Comparison of ENCODE assay signal across 26 mouse cellular contexts in the genomic region with DNA sequence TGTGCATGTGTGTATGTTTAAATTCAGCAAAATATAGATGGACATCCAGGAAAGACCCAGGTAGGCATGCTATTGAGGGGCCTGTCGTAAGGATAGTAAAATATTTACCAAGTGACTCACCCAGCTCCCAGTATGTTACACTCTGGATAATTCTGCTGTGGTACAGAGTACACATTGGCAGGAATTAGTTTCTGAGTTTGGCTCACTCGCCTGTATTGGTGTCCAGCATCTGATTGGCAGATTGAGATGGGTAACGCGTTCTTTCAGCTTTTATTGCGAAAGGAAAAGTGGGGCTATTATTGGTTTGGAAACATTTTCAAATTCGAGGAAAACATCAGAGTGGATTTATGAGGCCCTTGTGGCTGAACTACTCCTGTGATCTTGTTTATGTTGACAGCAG.
A peak's percentile ranks its signal among the peaks of the same experiment; 100 is the strongest.
DNase-seq lines count a peak whose midpoint lies in the region; ATAC-seq and TF ChIP-seq lines count a peak whose summit lies in the region.
"Had no signal": no experiment of that assay in that cellular context is flagged by ENCODE, and none has a peak within 500 bp of the region (broad histone marks: within the 10 kb centered on the region; RNA-seq: fewer than 3 reads in every experiment).

No protein-coding gene starts in this region.

- TF ChIP-seq POLR2A in cerebellum, adult 2 months (IDR thresholded peaks at IDR 0.05; ENCODE audit: borderline replicate concordance, insufficient read depth, low read length): no peak

- H3K27me3 ChIP-seq in forebrain, embryonic 15.5 days: no peaks in the 10 kb centered on the region
- no peaks in the 10 kb centered on the region for H3K27me3 ChIP-seq in forebrain, embryonic 16.5 days (replicated peaks; ENCODE audit: control insufficient read depth, insufficient read depth, low read length)
- H3K27me3 ChIP-seq in lung, embryonic 14.5 days (ENCODE audit: insufficient read depth, low read length): no peaks in the 10 kb centered on the region
- H3K27me3 ChIP-seq in intestine, embryonic 14.5 days (replicated peaks; ENCODE audit: control insufficient read depth, insufficient read depth, low read length): no peaks in the 10 kb centered on the region
- no peaks in the 10 kb centered on the region for H3K27me3 ChIP-seq in stomach, embryonic 16.5 days (ENCODE audit: control insufficient read depth, insufficient read depth, low read length)
- no peaks in the 10 kb centered on the region for H3K27me3 ChIP-seq in cerebellum, adult 2 months (ENCODE audit: control insufficient read depth, insufficient read depth, low read length)
- H3K27me3 ChIP-seq: heart, embryonic 13.5 days; liver, embryonic 13.5 days; neural tube, embryonic 15.5 days had no signal

- H3K27ac ChIP-seq in forebrain, embryonic 15.5 days (replicated peaks): no peak overlapping the region
- H3K27ac ChIP-seq in forebrain, embryonic 16.5 days (ENCODE audit: low read length): no peak overlapping the region
- H3K27ac ChIP-seq in lung, embryonic 14.5 days (ENCODE audit: low read depth): no peak overlapping the region
- H3K27ac ChIP-seq in intestine, embryonic 14.5 days (ENCODE audit: low read depth): no peak overlapping the region
- no peak overlapping the region for H3K27ac ChIP-seq in stomach, embryonic 16.5 days (ENCODE audit: low read length)
- H3K27ac ChIP-seq in cerebellum, adult 2 months (ENCODE audit: insufficient read depth, low read length): no peak overlapping the region
- H3K27ac ChIP-seq: hindbrain, embryonic 14.5 days; kidney, postnatal 0 days; layer of hippocampus, adult 2 months; limb, embryonic 10.5 days; liver, embryonic 13.5 days had no signal

- no peak overlapping the region for H3K9ac ChIP-seq in forebrain, embryonic 15.5 days (replicated peaks)
- no peak overlapping the region for H3K9ac ChIP-seq in forebrain, embryonic 16.5 days (replicated peaks; ENCODE audit: low read depth, low read length)
- H3K9ac ChIP-seq in lung, embryonic 14.5 days: no peak overlapping the region
- no peak overlapping the region for H3K9ac ChIP-seq in intestine, embryonic 14.5 days (ENCODE audit: low read length)
- H3K9ac ChIP-seq in stomach, embryonic 16.5 days (ENCODE audit: low read length): no peak overlapping the region
- H3K9ac ChIP-seq: hindbrain, embryonic 14.5 days; liver, embryonic 13.5 days; neural tube, embryonic 15.5 days had no signal

- no peaks in the 10 kb centered on the region for H3K9me3 ChIP-seq in forebrain, embryonic 15.5 days
- H3K9me3 ChIP-seq in forebrain, embryonic 16.5 days (ENCODE audit: control insufficient read depth, low read length): no peaks in the 10 kb centered on the region
- no peaks in the 10 kb centered on the region for H3K9me3 ChIP-seq in lung, embryonic 14.5 days (ENCODE audit: low read depth, low read length)
- H3K9me3 ChIP-seq in intestine, embryonic 14.5 days (ENCODE audit: control insufficient read depth, low read length): no peaks in the 10 kb centered on the region
- no peaks in the 10 kb centered on the region for H3K9me3 ChIP-seq in stomach, embryonic 16.5 days (replicated peaks; ENCODE audit: control insufficient read depth, low read length)
- H3K9me3 ChIP-seq: heart, embryonic 13.5 days; limb, embryonic 10.5 days; liver, embryonic 13.5 days; neural tube, embryonic 15.5 days had no signal

- TF ChIP-seq CTCF in lung, embryonic 14.5 days (IDR thresholded peaks at IDR 0.05; ENCODE audit: low read depth): no peak
- no peak for TF ChIP-seq CTCF in cerebellum, adult 2 months (IDR thresholded peaks at IDR 0.05; ENCODE audit: borderline replicate concordance, insufficient read depth, low read depth, low read length)

- no peak for DNase-seq in lung, embryonic 14.5 days
- no peak for DNase-seq in lung, adult 18-20 months
- DNase-seq in intestine, embryonic 14.5 days (ENCODE audit: low spot score): no peak
- no peak for DNase-seq in left cerebral cortex, adult 8-10 months (ENCODE audit: low spot score in 2 of 2)
- DNase-seq in cerebellum, adult 2 months: no peak
- DNase-seq: adrenal gland, postnatal 25 days; cerebellum, adult 11-12 months; cerebellum, postnatal 25 days; gastrocnemius, postnatal 36 days; heart, postnatal 36 days; kidney, adult 11 months; liver, embryonic 13.5 days; right cerebral cortex, postnatal 25 days; thymus, postnatal 36 days had no signal

- peaks cover 17% of the 10 kb centered on the region for H3K4me1 ChIP-seq in forebrain, embryonic 15.5 days
- peaks cover 9% of the 10 kb centered on the region for H3K4me1 ChIP-seq in forebrain, embryonic 16.5 days (replicated peaks; ENCODE audit: control insufficient read depth, insufficient read depth, low read length)
- peaks cover 10% of the 10 kb centered on the region for H3K4me1 ChIP-seq in lung, embryonic 14.5 days (ENCODE audit: insufficient read depth)
- peaks cover 11% of the 10 kb centered on the region for H3K4me1 ChIP-seq in intestine, embryonic 14.5 days (replicated peaks; ENCODE audit: control insufficient read depth, insufficient read depth, low read length)
- H3K4me1 ChIP-seq in stomach, embryonic 16.5 days (ENCODE audit: control insufficient read depth, insufficient read depth, low read length): peaks cover 5% of the 10 kb centered on the region
- H3K4me1 ChIP-seq in cerebellum, adult 2 months (ENCODE audit: control insufficient read depth, insufficient read depth, low read length): peaks cover 2% of the 10 kb centered on the region
- H3K4me1 ChIP-seq: liver, embryonic 13.5 days had no signal

- H3K4me3 ChIP-seq in forebrain, embryonic 15.5 days: no peak overlapping the region
- H3K4me3 ChIP-seq in forebrain, embryonic 16.5 days (replicated peaks; ENCODE audit: low read length): no peak overlapping the region
- no peak overlapping the region for H3K4me3 ChIP-seq in lung, embryonic 14.5 days (ENCODE audit: low read depth, low read length)
- no peak overlapping the region for H3K4me3 ChIP-seq in intestine, embryonic 14.5 days (ENCODE audit: low read depth, low read length)
- H3K4me3 ChIP-seq in stomach, embryonic 16.5 days (replicated peaks; ENCODE audit: low read length): no peak overlapping the region
- H3K4me3 ChIP-seq in cerebellum, adult 2 months (replicated peaks; ENCODE audit: insufficient read depth, low read depth, low read length): no peak overlapping the region
- H3K4me3 ChIP-seq: heart, embryonic 13.5 days; layer of hippocampus, adult 2 months; limb, embryonic 10.5 days; liver, embryonic 13.5 days; neural tube, embryonic 15.5 days had no signal

- 71% methylated on average over 6 of the region's 6 CpGs for WGBS in forebrain, embryonic 15.5 days
- 71% methylated on average over 6 of the region's 6 CpGs for WGBS in forebrain, embryonic 16.5 days
- 64% methylated on average over 6 of the region's 6 CpGs for WGBS in lung, embryonic 14.5 days
- WGBS in intestine, embryonic 14.5 days: 59% methylated on average over 6 of the region's 6 CpGs
- WGBS in stomach, embryonic 16.5 days: 56% methylated on average over 6 of the region's 6 CpGs
- 71% methylated on average over 6 of the region's 6 CpGs for WGBS in cerebellum, adult 2 months

- H3K36me3 ChIP-seq in forebrain, embryonic 15.5 days: no peaks in the 10 kb centered on the region
- H3K36me3 ChIP-seq in forebrain, embryonic 16.5 days (ENCODE audit: control insufficient read depth, insufficient read depth): no peaks in the 10 kb centered on the region
- peaks cover 9% of the 10 kb centered on the region; the same call in 1 of the 2 replicates for H3K36me3 ChIP-seq in lung, embryonic 14.5 days (ENCODE audit: insufficient read depth)
- no peaks in the 10 kb centered on the region for H3K36me3 ChIP-seq in intestine, embryonic 14.5 days (ENCODE audit: control insufficient read depth, insufficient read depth, low read length)
- H3K36me3 ChIP-seq in stomach, embryonic 16.5 days (ENCODE audit: control insufficient read depth, insufficient read depth, low read length): no peaks in the 10 kb centered on the region; the same call in 1 of the 2 replicates

- ATAC-seq in forebrain, embryonic 15.5 days (replicated peaks): 0 out of 2 replicates have a peak, but pooled peaks have one; percentile 32
- no peak for ATAC-seq in forebrain, embryonic 16.5 days
- ATAC-seq in lung, embryonic 14.5 days (ENCODE audit: insufficient read depth): peak; percentile 44; the same call in 1 of the 2 replicates
- peak; percentile 84; the same call in 1 of the 2 replicates for ATAC-seq in intestine, embryonic 14.5 days (replicated peaks; ENCODE audit: low FRiP score, low TSS enrichment, low read depth)
- ATAC-seq in stomach, embryonic 16.5 days (ENCODE audit: insufficient read depth, low FRiP score): peak; percentile 62; the same call in 1 of the 2 replicates
- ATAC-seq: CD4-positive, CD25-positive, alpha-beta regulatory T cell, adult 4 months; forebrain, embryonic 14.5 days; midbrain, embryonic 16.5 days had no signal

- H3K4me2 ChIP-seq in forebrain, embryonic 15.5 days (replicated peaks): no peak overlapping the region
- H3K4me2 ChIP-seq in forebrain, embryonic 16.5 days (ENCODE audit: low read length): no peak overlapping the region
- no peak overlapping the region for H3K4me2 ChIP-seq in lung, embryonic 14.5 days
- no peak overlapping the region for H3K4me2 ChIP-seq in intestine, embryonic 14.5 days (ENCODE audit: low read length)
- H3K4me2 ChIP-seq in stomach, embryonic 16.5 days (ENCODE audit: low read depth, low read length): no peak overlapping the region
- H3K4me2 ChIP-seq: heart, embryonic 13.5 days; hindbrain, embryonic 14.5 days; liver, embryonic 13.5 days; neural tube, embryonic 15.5 days had no signal
